Mouse (Mus musculus) hindbrain, postnatal 0 days (tissue): ENCODE data around the gene Npr2. TPM values are rescaled to one million over a fixed set of nuclear protein-coding genes. Genes with fewer than 3 reads are reported as not detected.

Experiments
- ATAC-seq: fragments of 200-750 bp; cut with Nextera tagmentation; 2 replicates; pipeline ENCODE4 v1.8.0; 2017; ENCODE audit warnings: mild to moderate bottlenecking, moderate TSS enrichment, moderate library complexity
- DNase-seq: peaks from one replicate; pipeline ENCODE4 v3.0.0-alpha.2; 2015; ENCODE audit warnings: low spot score
- H3K27ac ChIP-seq: fragments of 300-500 bp; sonication (generic); 2 replicates; pipeline ENCODE4 v1.5.1; 2014; ENCODE audit warnings: mild to moderate bottlenecking
- H3K27me3 ChIP-seq: fragments of 300-500 bp; sonication (generic); 2 replicates; pipeline ENCODE4 v1.6.1; 2014; ENCODE audit warnings: low read length, mixed read lengths; ENCODE audit not compliant: insufficient read depth
- H3K36me3 ChIP-seq: fragments of 300-500 bp; sonication (generic); 2 replicates; pipeline ENCODE4 v1.6.1; 2014; ENCODE audit warnings: low read length, mixed read lengths; ENCODE audit not compliant: insufficient read depth
- H3K4me1 ChIP-seq: fragments of 300-500 bp; sonication (generic); 2 replicates; pipeline ENCODE4 v1.6.1; 2014; ENCODE audit warnings: antibody characterized with exemption, low read length, mixed read lengths; ENCODE audit not compliant: insufficient read depth
- H3K4me2 ChIP-seq: fragments of 300-500 bp; sonication (generic); 2 replicates; pipeline ENCODE4 v1.6.1; 2014; ENCODE audit warnings: low read depth, mild to moderate bottlenecking, low read length, moderate library complexity, mixed read lengths
- H3K4me3 ChIP-seq: fragments of 300-500 bp; sonication (generic); 2 replicates; pipeline ENCODE4 v1.5.1; 2014; ENCODE audit warnings: low read length
- H3K9ac ChIP-seq: fragments of 300-500 bp; sonication (generic); replicated peaks from 2 replicates; pipeline ENCODE4 v1.6.1; 2014; ENCODE audit warnings: mild to moderate bottlenecking, low read length, moderate library complexity, mixed read lengths
- H3K9me3 ChIP-seq: fragments of 300-500 bp; sonication (generic); 2 replicates; pipeline ENCODE4 v1.6.1; 2016; ENCODE audit warnings: low read length, mixed read lengths
- CTCF ChIP-seq: IDR thresholded peaks from 2 replicates; pipeline ENCODE4 v1.5.1; 2016; ENCODE audit warnings: antibody characterized with exemption, control low read depth, low read depth
- WGBS: fragments of 180-500 bp; shearing (Covaris S2); extraction: QIAGEN DNeasy Blood & Tissue Kit; methylation state at CpG from one replicate; pipeline ENCODE4 v1.1.7; 2014; 5-methylcytosine and 5-hydroxymethylcytosine counted together
- polyA plus RNA-seq: library from polyadenylated mRNA; unstranded; fragments of >200 nt; fragmentation: Nextera tagmentation; extraction: Ambion mirVana; gene quantifications from 2 replicates; pipeline ENCODE4 v1.2.1, GENCODE M21; 2015
- total RNA-seq: library from RNA; depleted of rRNA; stranded (reverse); fragments of >200 nt; gene quantifications from 2 replicates; pipeline ENCODE4 v1.2.3, GENCODE M21; 2014

Npr2 gene
- total and polyA plus RNA-seq, 2 experiments from 2014 or later, result 8.9 to 41.3 TPM

- no peaks in the 10 kb centered on the region for H3K27me3 ChIP-seq
- no peaks in the 10 kb centered on the region for H3K9me3 ChIP-seq
- no peak overlapping the region for H3K27ac ChIP-seq
- no peak overlapping the region for H3K4me2 ChIP-seq
- H3K9ac ChIP-seq, result no peak overlapping the region
- ATAC-seq (no peak), DNase-seq (no peak)
- no peak for TF ChIP-seq CTCF
- peaks cover 67% of the 10 kb centered on the region for H3K36me3 ChIP-seq
- H3K4me1 ChIP-seq, result no peaks in the 10 kb centered on the region
- H3K4me3 ChIP-seq, result no peak overlapping the region
- 89% methylated on average over 7 of the region's 7 CpGs for WGBS
Measured at GRCm38 (mm10) chr4:43679416-43680043, 47.8 kb downstream of the Npr2 start.

DNA sequence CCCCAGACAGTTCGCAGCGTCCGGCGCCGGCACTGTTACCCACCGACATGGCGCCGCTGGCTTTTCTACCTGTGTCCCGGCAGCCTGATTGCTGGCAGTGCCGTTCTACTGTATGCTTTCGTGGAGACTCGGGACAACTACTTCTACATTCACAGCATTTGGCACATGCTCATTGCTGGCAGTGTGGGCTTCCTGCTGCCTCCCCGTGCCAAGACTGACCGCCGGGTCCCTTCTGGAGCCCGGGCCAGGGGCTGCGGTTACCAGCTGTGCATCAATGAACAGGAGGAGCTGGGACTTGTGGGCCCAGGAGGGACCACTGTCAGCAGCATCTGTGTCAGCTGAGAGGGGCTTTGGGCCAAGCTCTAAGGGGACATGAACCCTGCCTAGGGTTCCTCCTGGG is 58.3 kb downstream of the Npr2 start:
- no peak for TF ChIP-seq CTCF
- H3K27ac ChIP-seq, result no peak overlapping the region
- H3K4me3 ChIP-seq, result no peak overlapping the region
- DNase-seq, result peak; percentile 10
- H3K4me1 ChIP-seq, result no peaks in the 10 kb centered on the region
- no peak for ATAC-seq
- H3K27me3 ChIP-seq, result no peaks in the 10 kb centered on the region
- WGBS, result 81% methylated on average over 17 of the region's 17 CpGs
- no peaks in the 10 kb centered on the region for H3K9me3 ChIP-seq
- no peak overlapping the region for H3K4me2 ChIP-seq
- H3K9ac ChIP-seq, result no peak overlapping the region
- peaks cover 29% of the 10 kb centered on the region for H3K36me3 ChIP-seq

- H3K36me3 ChIP-seq, result peaks cover 25% of the 10 kb centered on the region
- no peak for TF ChIP-seq CTCF
- no peaks in the 10 kb centered on the region for H3K4me1 ChIP-seq
- 81% methylated on average over 5 of the region's 5 CpGs for WGBS
- H3K4me2 ChIP-seq, result no peak overlapping the region
- H3K9me3 ChIP-seq, result no peaks in the 10 kb centered on the region
- DNase-seq, result no peak
- no peaks in the 10 kb centered on the region for H3K27me3 ChIP-seq
- no peak overlapping the region for H3K27ac ChIP-seq
- ATAC-seq, result no peak
- no peak overlapping the region for H3K4me3 ChIP-seq
- H3K9ac ChIP-seq, result no peak overlapping the region
Measured at GRCm38 (mm10) chr4:43691026-43691425, 59.3 kb downstream of the Npr2 start.

- no peaks in the 10 kb centered on the region for H3K9me3 ChIP-seq
- WGBS, result 75% methylated on average over 5 of the region's 5 CpGs
- no peak overlapping the region for H3K9ac ChIP-seq
- no peak overlapping the region for H3K4me2 ChIP-seq
- peaks cover 5% of the 10 kb centered on the region; the same call in 1 of the 2 replicates for H3K4me1 ChIP-seq
- ATAC-seq (no peak), DNase-seq (no peak)
- no peaks in the 10 kb centered on the region for H3K27me3 ChIP-seq
- no peak overlapping the region for H3K27ac ChIP-seq
- no peak for TF ChIP-seq CTCF
- H3K36me3 ChIP-seq, result peaks cover 11% of the 10 kb centered on the region
- H3K4me3 ChIP-seq, result no peak overlapping the region
Measured at GRCm38 (mm10) chr4:43693806-43694241, 62.1 kb downstream of the Npr2 start.

DNA sequence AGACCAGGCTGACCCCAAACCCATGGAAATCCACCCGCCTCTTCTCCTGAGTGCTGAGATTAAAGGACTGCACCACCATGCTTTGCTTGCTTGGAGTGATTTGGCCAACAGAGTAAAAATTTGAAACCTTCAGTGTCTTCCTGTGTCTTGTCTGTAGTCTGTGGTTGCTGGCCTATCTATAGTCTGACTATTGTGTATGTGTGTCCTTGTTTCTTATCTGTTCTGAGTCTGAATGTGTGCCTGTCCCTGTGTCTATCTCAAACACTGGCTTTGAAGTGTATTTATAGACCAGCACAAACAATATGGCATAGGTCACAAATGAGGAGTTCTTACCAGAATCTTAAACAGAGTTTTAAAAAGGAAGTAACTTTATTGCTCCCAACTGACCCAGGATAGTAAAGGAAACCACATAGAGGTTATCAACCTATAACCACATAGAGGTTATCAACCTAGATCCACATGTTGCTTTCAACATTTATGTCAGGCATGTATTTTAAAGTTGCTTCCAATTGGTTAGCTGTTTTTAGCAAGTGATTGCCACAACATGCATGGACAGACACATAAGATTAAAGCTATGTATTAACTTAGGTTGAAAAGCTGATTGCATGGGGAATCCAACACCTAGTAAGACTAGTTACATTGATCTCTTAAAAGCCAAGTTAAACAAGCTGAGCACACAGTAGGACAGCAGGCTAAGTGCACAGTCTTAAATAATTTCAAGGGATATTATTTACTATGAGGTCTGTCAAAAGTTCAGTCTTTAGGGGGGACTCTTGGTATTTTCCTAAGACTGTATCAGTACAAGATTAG is 62.9 kb downstream of the Npr2 start:
- H3K27me3 ChIP-seq, result no peaks in the 10 kb centered on the region
- no peak overlapping the region for H3K9ac ChIP-seq
- TF ChIP-seq CTCF, result no peak
- ATAC-seq (no peak), DNase-seq (no peak)
- no peak overlapping the region for H3K4me2 ChIP-seq
- 93% methylated on average over 1 of the region's 1 CpGs for WGBS
- no peak overlapping the region for H3K27ac ChIP-seq
- no peak overlapping the region for H3K4me3 ChIP-seq
- H3K9me3 ChIP-seq, result no peaks in the 10 kb centered on the region
- peaks cover 5% of the 10 kb centered on the region; the same call in 1 of the 2 replicates for H3K4me1 ChIP-seq
- H3K36me3 ChIP-seq, result peaks cover 4% of the 10 kb centered on the region

GRCm38 (mm10) chr4:43695249-43695671 is 63.5 kb downstream of the Npr2 start:
- ATAC-seq (peak; percentile 61; the same call in 1 of the 2 replicates), DNase-seq (peak; percentile 5)
- Histone ChIP-seq H3K36me3 (no peaks in the 10 kb centered on the region; the same call in 1 of the 2 replicates), H3K4me1 (peaks cover 5% of the 10 kb centered on the region; the same call in 1 of the 2 replicates), H3K9me3 (no peaks in the 10 kb centered on the region), H3K27me3 (no peaks in the 10 kb centered on the region), H3K4me3 (no peak overlapping the region), H3K9ac (no peak overlapping the region), H3K4me2 (no peak overlapping the region), H3K27ac (no peak overlapping the region)
- 23% methylated on average over 9 of the region's 9 CpGs for WGBS
- TF ChIP-seq CTCF, result no peak
